13 mouse cellular contexts compared by ENCODE assay signal in the genomic region with DNA sequence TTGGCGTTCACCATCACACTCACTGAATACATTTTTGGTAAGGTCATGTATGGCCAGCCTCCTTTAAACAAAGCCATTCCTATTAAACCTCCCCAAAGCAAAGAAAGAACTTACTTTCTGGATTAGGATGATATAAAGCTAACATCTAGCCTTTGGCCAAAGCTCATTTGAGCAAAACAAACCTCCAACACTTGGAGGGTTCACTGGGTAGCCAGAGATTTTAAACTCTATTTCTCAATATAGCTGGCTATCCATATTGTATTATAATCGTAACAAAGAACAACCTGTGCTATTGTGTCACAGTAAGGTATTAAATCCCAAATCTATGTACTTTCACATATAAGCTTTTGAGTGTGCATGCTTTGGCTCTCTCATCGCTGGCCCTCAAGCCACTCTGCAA. TPM values are rescaled to one million over a fixed set of nuclear protein-coding genes. Genes with fewer than 3 reads are reported as not detected.
A peak's percentile ranks its signal among the peaks of the same experiment; 100 is the strongest.
DNase-seq lines count a peak whose midpoint lies in the region; ATAC-seq and TF ChIP-seq lines count a peak whose summit lies in the region.
"Had no signal": no experiment of that assay in that cellular context is flagged by ENCODE, and none has a peak within 500 bp of the region (broad histone marks: within the 10 kb centered on the region; RNA-seq: fewer than 3 reads in every experiment).

No protein-coding gene starts in this region.

- H3K27ac ChIP-seq in layer of hippocampus, adult 2 months: peak overlapping the region; percentile 97
- 0 out of 2 replicates have a peak overlapping the region, but pooled peaks have one; percentile 7 for H3K27ac ChIP-seq in midbrain, embryonic 15.5 days
- no peak overlapping the region for H3K27ac ChIP-seq in midbrain, embryonic 10.5 days (replicated peaks)
- H3K27ac ChIP-seq in liver, embryonic 11.5 days (ENCODE audit: low read depth, low read length): no peak overlapping the region
- H3K27ac ChIP-seq in neural tube, embryonic 15.5 days (replicated peaks): no peak overlapping the region

- no peak for DNase-seq in layer of hippocampus, adult 2 months (ENCODE audit: low spot score in 2 of 2)
- DNase-seq in layer of hippocampus, adult 11-12 months (ENCODE audit: low spot score): no peak
- DNase-seq in midbrain, embryonic 10.5 days (ENCODE audit: low spot score): no peak
- DNase-seq in liver, embryonic 11.5 days (ENCODE audit: low spot score): no peak
- DNase-seq in left cerebral cortex, postnatal 36 days (ENCODE audit: low spot score in 2 of 2): no peak
- DNase-seq: adrenal gland, postnatal 25 days; cerebellum, adult 8-10 months; gastrocnemius, postnatal 36 days; kidney, adult 11 months; kidney, postnatal 25 days; spleen, adult 18-20 months had no signal

- no peaks in the 10 kb centered on the region for H3K27me3 ChIP-seq in midbrain, embryonic 15.5 days (replicated peaks)
- H3K27me3 ChIP-seq in midbrain, embryonic 10.5 days (ENCODE audit: low read depth, poor library complexity, severe bottlenecking): no peaks in the 10 kb centered on the region
- H3K27me3 ChIP-seq in liver, embryonic 11.5 days (replicated peaks; ENCODE audit: control insufficient read depth, insufficient read depth, low read length): no peaks in the 10 kb centered on the region
- no peaks in the 10 kb centered on the region for H3K27me3 ChIP-seq in neural tube, embryonic 15.5 days (replicated peaks)

- 90% methylated on average over 3 of the region's 3 CpGs for WGBS in midbrain, embryonic 15.5 days
- WGBS in midbrain, embryonic 10.5 days: 83% methylated on average over 3 of the region's 3 CpGs
- WGBS in liver, embryonic 11.5 days: 81% methylated on average over 3 of the region's 3 CpGs
- 90% methylated on average over 3 of the region's 3 CpGs for WGBS in neural tube, embryonic 15.5 days

- no peak overlapping the region for H3K4me3 ChIP-seq in layer of hippocampus, adult 2 months
- H3K4me3 ChIP-seq in midbrain, embryonic 15.5 days: no peak overlapping the region
- H3K4me3 ChIP-seq in midbrain, embryonic 10.5 days: no peak overlapping the region
- H3K4me3 ChIP-seq in liver, embryonic 11.5 days (ENCODE audit: low read depth, low read length): no peak overlapping the region
- no peak overlapping the region for H3K4me3 ChIP-seq in neural tube, embryonic 15.5 days (replicated peaks)

- no peak for TF ChIP-seq CTCF in layer of hippocampus, adult 2 months (conservative IDR thresholded peaks at IDR 0.05)

- H3K9ac ChIP-seq in midbrain, embryonic 15.5 days: no peak overlapping the region
- no peak overlapping the region for H3K9ac ChIP-seq in liver, embryonic 11.5 days (ENCODE audit: low read depth, low read length)
- H3K9ac ChIP-seq in neural tube, embryonic 15.5 days (replicated peaks): no peak overlapping the region

- H3K4me1 ChIP-seq in midbrain, embryonic 15.5 days: peaks cover 16% of the 10 kb centered on the region
- H3K4me1 ChIP-seq in midbrain, embryonic 10.5 days: peaks cover 16% of the 10 kb centered on the region
- peaks cover 13% of the 10 kb centered on the region for H3K4me1 ChIP-seq in liver, embryonic 11.5 days (replicated peaks; ENCODE audit: control insufficient read depth, insufficient read depth, low read length)
- H3K4me1 ChIP-seq in neural tube, embryonic 15.5 days: peaks cover 21% of the 10 kb centered on the region

- intact Hi-C loops in left cerebral cortex, postnatal 36 days (cut with DNase I): no loop called here

- no peak for ATAC-seq in midbrain, embryonic 15.5 days (replicated peaks)
- no peak for ATAC-seq in liver, embryonic 11.5 days (replicated peaks; ENCODE audit: low FRiP score)
- ATAC-seq in neural tube, embryonic 15.5 days (ENCODE audit: low FRiP score): no peak

- peak overlapping the region; percentile 95 for H3K4me2 ChIP-seq in midbrain, embryonic 15.5 days
- H3K4me2 ChIP-seq in liver, embryonic 11.5 days: peak overlapping the region; percentile 99; the same call in 1 of the 2 replicates
- peak overlapping the region; percentile 98; the same call in 1 of the 2 replicates for H3K4me2 ChIP-seq in neural tube, embryonic 15.5 days

- no peaks in the 10 kb centered on the region for H3K9me3 ChIP-seq in midbrain, embryonic 15.5 days
- no peaks in the 10 kb centered on the region for H3K9me3 ChIP-seq in midbrain, embryonic 10.5 days (replicated peaks)
- no peaks in the 10 kb centered on the region for H3K9me3 ChIP-seq in liver, embryonic 11.5 days (ENCODE audit: control insufficient read depth, low read length)
- H3K9me3 ChIP-seq in neural tube, embryonic 15.5 days (replicated peaks): no peaks in the 10 kb centered on the region

- no peaks in the 10 kb centered on the region for H3K36me3 ChIP-seq in midbrain, embryonic 15.5 days (replicated peaks)
- H3K36me3 ChIP-seq in midbrain, embryonic 10.5 days: peaks cover 14% of the 10 kb centered on the region
- H3K36me3 ChIP-seq in liver, embryonic 11.5 days (ENCODE audit: control insufficient read depth, insufficient read depth, low read length): peaks cover 4% of the 10 kb centered on the region; the same call in 1 of the 2 replicates
- H3K36me3 ChIP-seq in neural tube, embryonic 15.5 days: peaks cover 11% of the 10 kb centered on the region; the same call in 1 of the 2 replicates

RNA-seq across cellular contexts. Expression of gene Kdsr, which starts 1.2 kb away (rescaled TPM):
- 10 to 100 TPM; 28.1 to 28.9 TPM for total RNA-seq in layer of hippocampus, adult 2 months (2021)
- 14.9 and 17.0 TPM in 2 replicates for polyA plus RNA-seq in midbrain, embryonic 15.5 days (2015; fragmentation: Nextera tagmentation; extraction: Ambion mirVana)
- 7.2 and 7.5 TPM in 2 replicates for polyA plus RNA-seq in midbrain, embryonic 10.5 days (2016; fragmentation: Nextera tagmentation; extraction: Ambion mirVana)
- 8.1 and 9.6 TPM in 2 replicates for polyA plus RNA-seq in liver, embryonic 11.5 days (2014; fragmentation: Nextera tagmentation; extraction: Ambion mirVana)
- 10.1 and 12.1 TPM in 2 replicates for polyA plus RNA-seq in neural tube, embryonic 15.5 days (2015; fragmentation: Nextera tagmentation; extraction: Ambion mirVana)
- 10 to 100 TPM; 24.4 to 29.9 TPM for total RNA-seq in left cerebral cortex, postnatal 36 days (2021)

RNA-seq across cellular contexts. Expression of gene Vps4b, which starts 35.8 kb away (rescaled TPM):
- 10 to 100 TPM; 55.7 to 62.0 TPM for total RNA-seq in layer of hippocampus, adult 2 months (2021)
- polyA plus RNA-seq in midbrain, embryonic 15.5 days (2015; fragmentation: Nextera tagmentation; extraction: Ambion mirVana): 30.2 and 32.1 TPM in 2 replicates
- 60.1 and 62.7 TPM in 2 replicates for polyA plus RNA-seq in midbrain, embryonic 10.5 days (2016; fragmentation: Nextera tagmentation; extraction: Ambion mirVana)
- 53.7 and 55.2 TPM in 2 replicates for polyA plus RNA-seq in liver, embryonic 11.5 days (2014; fragmentation: Nextera tagmentation; extraction: Ambion mirVana)
- polyA plus RNA-seq in neural tube, embryonic 15.5 days (2015; fragmentation: Nextera tagmentation; extraction: Ambion mirVana): 29.0 and 42.3 TPM in 2 replicates
- total RNA-seq in left cerebral cortex, postnatal 36 days (2021): 10 to 100 TPM; 48.4 to 60.7 TPM

RNA-seq across cellular contexts. Expression of gene Bcl2, which starts 46.7 kb away (rescaled TPM):
- 1 to 10 TPM; 7.8 to 8.1 TPM for total RNA-seq in layer of hippocampus, adult 2 months (2021)
- polyA plus RNA-seq in midbrain, embryonic 15.5 days (2015; fragmentation: Nextera tagmentation; extraction: Ambion mirVana): 15.6 and 15.7 TPM in 2 replicates
- polyA plus RNA-seq in midbrain, embryonic 10.5 days (2016; fragmentation: Nextera tagmentation; extraction: Ambion mirVana): 8.9 and 9.9 TPM in 2 replicates
- polyA plus RNA-seq in liver, embryonic 11.5 days (2014; fragmentation: Nextera tagmentation; extraction: Ambion mirVana): 2.8 and 3.3 TPM in 2 replicates
- polyA plus RNA-seq in neural tube, embryonic 15.5 days (2015; fragmentation: Nextera tagmentation; extraction: Ambion mirVana): 16.7 and 20.9 TPM in 2 replicates
- 10 to 100 TPM; 11.0 to 16.1 TPM for total RNA-seq in left cerebral cortex, postnatal 36 days (2021)

Comparison
In these comparisons a context has a peak if more than half of its experiments do, and no peak if none do; other contexts are left out.
1. H3K27ac ChIP-seq: peak in layer of hippocampus, adult 2 months (single experiment) and midbrain, embryonic 15.5 days (single experiment); none in midbrain, embryonic 10.5 days (single experiment), liver, embryonic 11.5 days (single experiment) and neural tube, embryonic 15.5 days (single experiment).
2. Peak in every context shown above with its lines, with median percentiles within 50 percentile points of each other: H3K4me2 ChIP-seq.